9 mouse cellular contexts compared by ENCODE assay signal in genomic region chr15:85505118-85505925, GRCm38 (mm10). TPM values are rescaled to one million over a fixed set of nuclear protein-coding genes. Genes with fewer than 3 reads are reported as not detected.
A peak's percentile ranks its signal among the peaks of the same experiment; 100 is the strongest.
DNase-seq lines count a peak whose midpoint lies in the region; ATAC-seq lines count a peak whose summit lies in the region.
"Had no signal": no experiment of that assay in that cellular context is flagged by ENCODE, and none has a peak within 500 bp of the region (broad histone marks: within the 10 kb centered on the region; RNA-seq: fewer than 3 reads in every experiment).

No protein-coding gene starts in this region.

- no peak overlapping the region for H3K4me3 ChIP-seq in hindbrain, embryonic 15.5 days
- no peak overlapping the region for H3K4me3 ChIP-seq in neural tube, embryonic 15.5 days (replicated peaks)
- H3K4me3 ChIP-seq: liver, embryonic 13.5 days had no signal

- peak; percentile 57 for ATAC-seq in hindbrain, embryonic 15.5 days (ENCODE audit: low FRiP score, low read depth)
- peak; percentile 51; the same call in 1 of the 2 replicates for ATAC-seq in neural tube, embryonic 15.5 days (ENCODE audit: low FRiP score)
- no peak for ATAC-seq in megakaryocyte-erythroid progenitor cell, adult 5-6 weeks (replicated peaks; ENCODE audit: low FRiP score, low TSS enrichment, poor library complexity, severe bottlenecking)

- H3K36me3 ChIP-seq in hindbrain, embryonic 15.5 days: no peaks in the 10 kb centered on the region
- H3K36me3 ChIP-seq in neural tube, embryonic 15.5 days: no peaks in the 10 kb centered on the region
- H3K36me3 ChIP-seq: liver, embryonic 13.5 days had no signal

- no peaks in the 10 kb centered on the region for H3K9me3 ChIP-seq in hindbrain, embryonic 15.5 days
- no peaks in the 10 kb centered on the region for H3K9me3 ChIP-seq in neural tube, embryonic 15.5 days (replicated peaks)
- H3K9me3 ChIP-seq: liver, embryonic 13.5 days had no signal

- H3K9ac ChIP-seq in hindbrain, embryonic 15.5 days: no peak overlapping the region
- no peak overlapping the region for H3K9ac ChIP-seq in neural tube, embryonic 15.5 days (replicated peaks)
- H3K9ac ChIP-seq: liver, embryonic 13.5 days had no signal

- H3K4me2 ChIP-seq in hindbrain, embryonic 15.5 days: peak overlapping the region; percentile 22
- H3K4me2 ChIP-seq in neural tube, embryonic 15.5 days: no peak overlapping the region
- H3K4me2 ChIP-seq: liver, embryonic 13.5 days had no signal

- H3K4me1 ChIP-seq in hindbrain, embryonic 15.5 days (replicated peaks): peaks cover 20% of the 10 kb centered on the region
- peaks cover 18% of the 10 kb centered on the region; the same call in 1 of the 2 replicates for H3K4me1 ChIP-seq in neural tube, embryonic 15.5 days
- H3K4me1 ChIP-seq: liver, embryonic 13.5 days had no signal

- DNase-seq in embryo, embryonic 10 days (ENCODE audit: low spot score): peak; percentile 24
- DNase-seq in embryo, embryonic 9.5 days (ENCODE audit: extremely low spot score): no peak
- peak; percentile 35 for DNase-seq in urinary bladder, postnatal 25 days (ENCODE audit: low spot score)
- DNase-seq in urinary bladder, adult 2 months (ENCODE audit: low spot score): no peak
- DNase-seq in natural killer cell, adult 2 months (ENCODE audit: low spot score in 2 of 2): no peak
- DNase-seq: liver, embryonic 13.5 days had no signal

- WGBS in hindbrain, embryonic 15.5 days: 35% methylated on average over 14 of the region's 14 CpGs
- WGBS in neural tube, embryonic 15.5 days: 22% methylated on average over 14 of the region's 14 CpGs

- H3K27me3 ChIP-seq in hindbrain, embryonic 15.5 days: no peaks in the 10 kb centered on the region
- H3K27me3 ChIP-seq in neural tube, embryonic 15.5 days (replicated peaks): no peaks in the 10 kb centered on the region
- H3K27me3 ChIP-seq: liver, embryonic 13.5 days had no signal

- peak overlapping the region; percentile 47; the same call in 1 of the 2 replicates for H3K27ac ChIP-seq in hindbrain, embryonic 15.5 days (replicated peaks)
- 0 out of 2 replicates have a peak overlapping the region, but pooled peaks have one; percentile 51 for H3K27ac ChIP-seq in neural tube, embryonic 15.5 days (replicated peaks)
- H3K27ac ChIP-seq: liver, embryonic 13.5 days had no signal

RNA-seq across cellular contexts. Expression of gene 7530416G11Rik, which starts 2.3 kb away (rescaled TPM):
- not detected in 2 replicates for polyA plus RNA-seq in urinary bladder, adult 2 months (2012; rRNA removed)
- polyA plus RNA-seq in hindbrain, embryonic 15.5 days (2015; fragmentation: Nextera tagmentation; extraction: Ambion mirVana): not detected in 2 replicates
- polyA plus RNA-seq in neural tube, embryonic 15.5 days (2015; fragmentation: Nextera tagmentation; extraction: Ambion mirVana): not detected in 2 replicates
- total RNA-seq in megakaryocyte-erythroid progenitor cell, adult 5-6 weeks (2014; fragmentation: Nextera tagmentation): not detected in 2 replicates
- not detected in 2 replicates for total RNA-seq in megakaryocyte-erythroid progenitor cell, adult 5-6 weeks (2017)
- polyA plus RNA-seq: liver, embryonic 13.5 days had no signal

Comparison
In these comparisons a context has a peak if more than half of its experiments do, and no peak if none do; other contexts are left out.
1. DNase-seq: peak in embryo, embryonic 10 days (single experiment) and urinary bladder, postnatal 25 days (single experiment); none in embryo, embryonic 9.5 days (single experiment), urinary bladder, adult 2 months (single experiment) and natural killer cell, adult 2 months (0 of 2).